Mouse (Mus musculus) CD4-positive helper T cell, adult 2 months (primary cell): Measurements from ENCODE around the gene Slc12a4.

Experiments
- DNase-seq: peaks from one replicate; pipeline ENCODE4 v3.0.0-alpha.2; 2012; ENCODE audit warnings: low read depth, missing footprints, low spot score

Slc12a4 gene

GRCm38 (mm10) chr8:105969367-105969766 lies 3.5 kb upstream of the Slc12a4 start:
- no peak for DNase-seq

GRCm38 (mm10) chr8:105966692-105967311 lies 905 bp upstream of the Slc12a4 start:
- peak; percentile 18 for DNase-seq

DNA sequence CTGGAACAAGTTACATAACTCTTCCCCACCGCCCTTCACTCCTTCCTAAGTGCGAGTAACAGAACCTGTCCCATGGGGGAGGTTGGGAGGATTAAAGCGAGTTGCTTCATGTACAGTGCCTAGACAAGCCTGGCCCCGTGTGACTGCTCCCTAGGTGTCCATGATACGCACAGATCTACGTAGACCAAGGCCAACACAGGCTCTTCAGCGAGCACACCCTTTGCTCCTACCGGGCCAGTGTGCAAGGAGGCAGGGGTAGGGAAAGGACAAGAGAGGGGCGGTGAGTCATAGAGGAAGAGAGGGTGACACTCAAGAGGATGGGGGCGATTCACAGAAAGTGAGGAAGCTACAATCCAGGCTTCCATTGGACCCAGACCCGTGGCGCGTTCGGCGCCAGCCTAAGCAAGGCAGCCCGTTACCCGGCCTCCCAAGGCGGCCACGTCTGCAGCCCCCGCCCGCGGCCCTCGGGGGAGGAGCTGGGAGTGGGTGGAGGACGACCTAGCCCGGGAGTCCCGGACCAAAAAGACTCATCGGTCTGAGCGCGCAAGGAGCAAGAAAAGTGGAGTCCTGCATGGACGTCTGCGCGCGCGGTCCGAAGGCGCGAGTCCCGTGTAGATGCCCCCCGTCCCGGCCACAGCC lies 512 bp downstream of the Slc12a4 start:
- DNase-seq, result peak; percentile 61

- DNase-seq, result no peak
These were observed 1.2 kb downstream of the Slc12a4 start for GRCm38 (mm10) chr8:105964506-105965265.

GRCm38 (mm10) chr8:105961536-105961935 lies 4.4 kb downstream of the Slc12a4 start:
- DNase-seq, result no peak

DNA sequence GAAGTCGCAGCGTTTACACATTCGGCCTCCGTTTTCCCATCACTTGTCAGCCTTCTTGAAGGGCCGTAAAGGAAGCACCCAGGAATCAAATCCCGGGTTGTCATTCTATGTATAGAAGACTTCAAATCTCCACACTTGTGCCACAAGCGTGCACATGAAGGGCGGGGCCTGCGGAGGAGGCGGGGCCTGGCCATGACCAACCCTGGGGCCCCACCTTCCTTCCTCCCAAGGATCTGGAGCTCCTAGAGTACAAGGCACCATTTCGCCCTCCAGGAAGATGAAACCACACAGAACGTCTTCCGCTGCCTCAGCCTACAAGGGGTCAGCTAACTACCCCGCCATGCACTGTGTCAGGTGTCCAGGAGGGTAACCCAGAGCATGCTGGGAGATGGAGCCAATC lies 4.8 kb downstream of the Slc12a4 start:
- no peak for DNase-seq

DNA sequence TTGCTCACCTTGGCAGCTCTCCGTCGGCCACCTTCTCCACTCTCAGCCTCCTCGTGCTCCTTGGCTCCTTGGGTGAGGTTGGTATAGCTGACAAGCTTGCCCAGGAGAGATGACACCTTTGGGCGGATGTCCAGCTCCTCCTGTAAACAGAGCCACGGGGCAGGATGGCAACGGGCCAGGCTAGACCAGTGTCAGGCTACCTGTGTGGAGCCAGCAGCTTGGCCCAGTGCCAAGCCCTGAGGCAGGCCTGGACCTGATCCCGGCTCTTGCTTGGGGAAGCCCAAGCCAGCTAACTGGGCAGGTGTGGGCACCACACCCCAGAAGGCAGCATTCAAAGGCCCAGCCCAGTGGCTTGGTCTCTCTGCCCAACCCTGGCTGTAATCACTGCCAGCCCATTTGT lies 6.5 kb downstream of the Slc12a4 start:
- no peak for DNase-seq

GRCm38 (mm10) chr8:105957813-105958212 lies 8.1 kb downstream of the Slc12a4 start:
- DNase-seq, result no peak

- no peak for DNase-seq
These were observed 9.3 kb downstream of the Slc12a4 start for GRCm38 (mm10) chr8:105956556-105956955.

GRCm38 (mm10) chr8:105951057-105951659 lies 14.7 kb downstream of the Slc12a4 start:
- DNase-seq, result no peak

DNA sequence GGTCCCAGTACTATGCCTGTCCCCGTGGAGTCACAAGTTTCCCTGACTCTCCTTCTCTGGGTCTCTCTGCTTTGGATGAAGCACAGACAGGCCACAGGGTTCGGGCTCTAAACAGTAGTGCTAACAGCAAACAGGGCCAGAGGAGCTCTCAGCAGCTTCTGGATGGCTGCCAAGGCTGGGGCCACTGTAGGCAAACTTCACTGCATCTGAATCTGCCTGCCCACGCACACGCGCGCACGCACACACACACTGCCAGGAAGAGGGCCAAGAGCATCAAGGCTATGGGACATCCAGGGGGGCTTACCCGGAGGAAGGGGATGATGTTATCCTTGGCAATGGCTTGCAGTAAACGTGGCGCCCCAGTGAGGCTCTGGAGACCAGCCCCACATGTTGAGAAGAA lies 16.5 kb downstream of the Slc12a4 start:
- DNase-seq, result no peak

DNA sequence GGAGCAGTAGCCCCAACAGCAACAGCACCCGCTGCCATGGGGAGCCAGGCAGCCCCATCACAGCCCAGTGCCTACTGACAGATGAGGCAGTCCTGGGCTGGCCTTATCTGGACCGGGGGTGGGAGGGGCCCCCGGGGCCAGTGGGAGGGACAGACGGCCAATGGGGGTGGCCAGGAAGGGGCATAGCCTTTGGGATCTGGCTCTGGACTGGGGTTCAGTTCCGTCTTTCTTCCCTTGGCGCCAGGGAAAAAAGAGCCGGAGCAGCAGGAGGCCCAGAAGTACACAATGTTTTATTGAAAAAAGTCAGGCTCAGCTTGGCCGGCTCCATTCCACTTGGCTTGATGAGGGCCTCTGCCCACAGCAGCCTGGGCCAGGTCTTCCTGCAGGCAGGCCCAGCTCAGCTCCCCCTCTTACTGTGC lies 22.6 kb downstream of the Slc12a4 start, which contains the start of gene Lcat:
TSS of gene Lcat (minus strand) at position 62 of the 419 bp plus-strand sequence.
- no peak for DNase-seq

- DNase-seq, result no peak
These were observed 23.4 kb downstream of the Slc12a4 start for GRCm38 (mm10) chr8:105942542-105942941.

- no peak for DNase-seq
These were observed 23.9 kb downstream of the Slc12a4 start for GRCm38 (mm10) chr8:105942026-105942425.

GRCm38 (mm10) chr8:105938306-105938669 lies 27.6 kb downstream of the Slc12a4 start, which contains the start of gene Psmb10:
Gene Psmb10, minus strand, starts transcription at chr8:105938444.
- DNase-seq, result peak; percentile 60

- DNase-seq, result peak; percentile 80
These were observed 28.2 kb downstream of the Slc12a4 start for GRCm38 (mm10) chr8:105937496-105938305.

DNA sequence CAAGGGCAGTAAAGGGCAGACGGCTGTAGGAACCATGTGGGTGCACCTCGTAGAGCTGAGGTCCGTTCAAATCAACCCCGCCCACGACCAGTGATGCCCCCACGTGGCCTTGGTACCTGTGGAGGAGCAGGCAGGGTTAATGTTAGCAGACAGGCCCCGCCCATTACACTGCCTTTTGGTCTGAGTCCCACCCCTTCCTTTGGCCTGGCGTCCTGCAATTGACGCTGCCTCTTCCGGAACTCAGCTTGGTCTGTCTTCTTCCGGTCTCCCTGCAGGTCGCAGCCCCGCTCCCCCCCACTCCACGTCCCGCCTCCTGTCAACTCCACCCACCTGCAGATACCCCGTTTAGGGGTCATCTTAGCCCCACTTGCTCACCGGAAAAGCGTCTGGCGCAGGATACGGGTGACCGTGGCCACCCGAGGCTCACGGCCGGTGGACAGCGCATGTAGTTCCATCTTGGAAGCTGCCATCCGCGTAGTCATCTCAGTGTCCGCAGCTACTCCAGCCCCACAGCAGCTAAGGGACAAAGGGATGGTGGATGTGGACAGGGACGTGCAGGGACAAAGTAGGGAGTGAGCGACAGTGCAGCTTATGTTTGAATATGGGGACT lies 28.9 kb downstream of the Slc12a4 start:
- peak; percentile 81 for DNase-seq

DNA sequence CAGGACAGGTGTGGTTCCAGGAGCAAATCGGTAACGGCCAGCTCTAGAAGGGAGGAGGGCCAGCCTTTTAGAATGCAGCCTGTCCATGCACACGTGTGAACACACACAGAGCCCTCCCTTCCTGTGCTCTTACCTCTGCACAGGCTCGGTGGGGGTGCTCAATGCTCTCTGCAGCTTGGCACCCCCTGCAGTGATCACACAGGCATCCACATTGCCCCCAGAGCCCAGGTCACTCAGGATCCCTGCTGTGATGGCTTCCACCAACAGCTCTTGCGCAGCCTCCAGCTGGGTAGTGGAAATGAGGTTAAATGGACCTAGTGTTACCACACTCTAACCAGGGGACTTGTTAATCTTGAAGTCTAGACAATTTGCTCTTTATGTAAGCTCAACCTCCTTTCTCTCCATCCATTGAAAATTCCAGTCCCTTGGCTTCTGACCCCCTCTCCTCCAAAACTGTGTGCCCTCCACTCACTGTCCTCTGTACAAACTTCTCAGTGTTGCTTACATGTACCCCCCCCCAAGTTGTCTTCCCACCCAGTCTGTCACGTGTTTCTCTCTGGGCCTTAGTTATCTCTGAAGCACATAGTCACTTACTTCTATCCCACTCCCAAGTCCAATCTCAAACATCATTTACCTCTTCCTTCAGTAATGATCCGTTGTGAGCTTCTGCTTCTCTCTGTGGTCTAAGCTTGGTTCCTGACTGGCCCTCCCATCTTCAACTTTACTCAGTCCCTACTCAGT lies 29.9 kb downstream of the Slc12a4 start:
- no peak for DNase-seq

DNA sequence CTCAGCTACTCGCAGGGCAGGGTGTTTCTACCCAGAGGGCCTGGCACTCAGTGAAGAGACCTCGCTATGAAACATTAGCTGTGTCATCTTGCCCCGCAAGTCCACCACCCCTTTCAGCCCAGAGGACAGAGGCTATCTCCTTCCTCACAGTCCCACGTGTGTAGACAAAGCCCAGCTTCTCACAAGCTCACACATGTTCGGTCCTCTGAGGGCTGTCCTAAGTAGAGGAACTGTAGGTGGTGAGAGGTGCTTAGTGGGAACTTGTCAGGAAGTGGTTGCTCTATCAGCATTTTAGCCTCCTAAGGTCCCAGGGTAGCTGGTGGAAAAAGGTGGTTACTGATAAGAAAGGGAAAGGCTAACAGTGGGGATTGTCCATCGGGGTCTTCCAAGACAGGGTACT lies 30.8 kb downstream of the Slc12a4 start:
- no peak for DNase-seq

DNA sequence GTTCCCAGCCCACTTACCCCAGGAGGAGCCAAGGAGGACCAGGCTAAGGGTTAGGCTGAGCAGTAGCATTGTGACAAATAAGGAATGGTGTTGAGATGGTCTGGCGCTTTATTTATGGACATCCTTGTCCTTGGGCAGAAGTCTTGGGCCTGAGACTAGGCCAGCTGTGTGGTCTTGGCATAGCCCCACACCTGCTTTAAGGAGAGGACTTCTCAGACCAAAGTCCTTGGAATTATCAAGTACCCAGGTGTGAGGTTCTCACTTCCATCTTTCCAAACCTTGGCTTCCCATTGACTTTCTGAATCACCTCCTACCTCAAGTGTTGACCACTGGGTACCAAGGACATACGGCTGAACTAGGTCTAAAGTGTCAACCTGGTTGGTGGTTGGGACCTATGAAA lies 32.1 kb downstream of the Slc12a4 start, which contains the start of gene Ctrl:
TSS of gene Ctrl (minus strand) at position 101 of the 400 bp plus-strand sequence.
- no peak for DNase-seq
